Mouse (Mus musculus): ENCODE data around the gene Lin7a. TPM values are rescaled to one million over a fixed set of nuclear protein-coding genes. Genes with fewer than 3 reads are reported as not detected.
"Not testable (repeated sequence)": the region's sequence is repeated elsewhere in the genome, so short reads cannot be mapped to it uniquely, and the experiment has no call there.

Gene Lin7a
- polyA plus RNA-seq, 1 experiment from 2014 or later: 1.3 TPM

DNA sequence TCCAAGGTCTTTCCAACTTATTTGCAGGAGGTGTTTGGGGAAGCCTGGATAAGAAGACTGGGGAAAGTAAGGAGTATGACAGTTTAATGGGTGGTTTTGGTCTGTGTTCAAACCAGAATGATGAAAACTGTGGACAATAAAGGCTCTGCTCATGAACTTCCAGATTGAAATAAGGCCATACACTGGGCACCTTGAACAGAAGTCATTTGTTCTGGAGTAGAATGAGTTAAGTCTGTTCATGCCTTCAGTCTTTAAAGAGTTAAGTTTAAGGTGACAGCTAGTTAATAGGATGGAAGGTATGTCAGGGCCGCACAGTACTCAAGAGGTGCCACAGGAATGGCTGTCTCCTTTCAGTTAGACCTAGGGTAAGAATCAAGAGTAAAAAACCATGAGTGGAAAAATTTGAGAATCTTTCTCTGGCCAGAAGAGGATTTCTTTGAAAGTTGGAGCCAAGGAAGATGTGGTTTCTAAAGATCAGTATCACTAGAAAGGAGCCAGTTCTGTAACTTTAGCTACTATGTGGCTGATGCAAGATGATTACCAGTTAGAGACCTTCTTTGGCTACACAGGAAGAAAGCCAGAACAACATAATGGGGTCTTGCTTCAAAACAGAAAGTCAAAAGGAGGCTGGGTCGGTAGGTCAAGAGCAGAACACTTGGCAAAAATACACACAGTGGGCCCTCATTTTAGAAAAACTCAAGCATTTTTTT lies 33.2 kb upstream of the Lin7a start:
- H3K27ac ChIP-seq (replicated peaks): no peak overlapping the region
- 52% methylated on average over 2 of the region's 2 CpGs for WGBS (ENCODE audit: insufficient replicate concordance)
- ATAC-seq (ENCODE audit: insufficient read depth): no peak
- no peaks in the 10 kb centered on the region for H3K36me3 ChIP-seq (replicated peaks)
- no peaks in the 10 kb centered on the region for H3K4me1 ChIP-seq (replicated peaks)
- no peak overlapping the region for H3K4me3 ChIP-seq (replicated peaks)
- H3K9ac ChIP-seq: no peak overlapping the region
- no peaks in the 10 kb centered on the region for H3K9me3 ChIP-seq (replicated peaks)
- no peak overlapping the region for H3K4me2 ChIP-seq
- no peaks in the 10 kb centered on the region for H3K27me3 ChIP-seq

DNA sequence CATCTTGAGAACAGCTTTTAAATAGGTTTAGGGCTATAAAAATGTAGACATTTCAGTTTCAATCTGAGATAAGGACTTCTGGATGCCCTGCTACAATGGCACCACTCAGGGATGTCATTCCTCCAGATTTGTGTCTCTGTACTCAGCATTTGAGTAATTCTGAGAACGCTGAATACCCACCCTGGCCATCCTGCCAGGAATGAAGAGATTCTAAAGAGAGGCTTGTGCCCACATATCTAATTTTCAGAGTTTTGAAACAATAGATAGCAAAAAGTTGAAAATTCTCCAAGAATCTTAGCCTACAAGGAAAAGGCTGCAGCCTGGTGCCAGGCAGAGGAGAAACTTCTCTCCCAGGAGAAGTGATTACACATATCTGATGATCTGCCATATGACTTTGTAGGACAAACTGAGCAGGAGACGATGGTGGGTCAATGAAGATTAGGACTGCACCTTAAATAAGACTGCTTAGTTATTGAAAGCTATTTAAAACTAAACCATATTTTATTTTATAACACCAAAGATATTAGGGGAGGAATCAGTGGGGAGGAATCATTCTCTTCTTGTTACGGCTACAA lies 32.5 kb upstream of the Lin7a start:
- Histone ChIP-seq H3K9me3 (replicated peaks) (no peaks in the 10 kb centered on the region), H3K27ac (replicated peaks) (no peak overlapping the region), H3K4me2 (no peak overlapping the region), H3K27me3 (no peaks in the 10 kb centered on the region), H3K36me3 (replicated peaks) (no peaks in the 10 kb centered on the region), H3K4me1 (replicated peaks) (no peaks in the 10 kb centered on the region), H3K4me3 (replicated peaks) (no peak overlapping the region), H3K9ac (no peak overlapping the region)
- no peak for ATAC-seq (ENCODE audit: insufficient read depth)
- WGBS (ENCODE audit: insufficient replicate concordance): 51% methylated on average over 3 of the region's 3 CpGs

DNA sequence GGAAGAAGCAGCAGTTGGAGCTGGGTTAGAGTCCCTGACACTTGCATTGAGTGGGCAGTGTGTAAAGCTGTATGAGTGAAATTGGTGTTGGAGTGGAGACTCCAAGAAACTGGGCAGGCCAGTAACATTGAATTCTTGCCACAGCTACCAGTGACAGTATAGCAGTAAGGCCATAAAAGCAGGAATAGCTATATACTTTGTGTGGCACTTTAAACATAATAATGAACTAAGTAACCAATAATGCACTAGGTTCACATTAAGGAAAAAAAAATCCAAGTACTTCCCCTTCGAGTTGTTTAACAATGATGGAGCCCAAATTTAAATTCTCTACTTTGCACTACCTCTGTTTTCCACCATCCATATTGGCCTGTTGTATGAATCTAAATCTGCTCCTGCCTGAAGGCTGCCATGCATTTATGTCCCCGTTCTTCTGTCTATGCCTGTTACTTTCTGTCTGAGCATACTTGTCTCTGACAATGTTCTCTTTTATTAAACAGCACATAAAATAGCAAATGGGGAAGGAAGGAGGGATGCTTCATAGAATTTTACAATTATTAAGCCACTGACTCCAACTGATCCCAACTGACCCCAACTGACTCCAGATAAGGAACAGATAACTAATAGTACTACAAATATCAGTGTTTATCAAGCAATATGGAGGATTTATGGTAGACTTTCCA lies 31.7 kb upstream of the Lin7a start:
- ATAC-seq (ENCODE audit: insufficient read depth): no peak
- Histone ChIP-seq H3K36me3 (replicated peaks) (no peaks in the 10 kb centered on the region), H3K27ac (replicated peaks) (no peak overlapping the region), H3K4me3 (replicated peaks) (no peak overlapping the region), H3K4me2 (no peak overlapping the region), H3K9ac (no peak overlapping the region), H3K27me3 (no peaks in the 10 kb centered on the region), H3K9me3 (replicated peaks) (no peaks in the 10 kb centered on the region), H3K4me1 (replicated peaks) (no peaks in the 10 kb centered on the region)
- WGBS (ENCODE audit: insufficient replicate concordance): 51% methylated on average over 2 of the region's 2 CpGs

DNA sequence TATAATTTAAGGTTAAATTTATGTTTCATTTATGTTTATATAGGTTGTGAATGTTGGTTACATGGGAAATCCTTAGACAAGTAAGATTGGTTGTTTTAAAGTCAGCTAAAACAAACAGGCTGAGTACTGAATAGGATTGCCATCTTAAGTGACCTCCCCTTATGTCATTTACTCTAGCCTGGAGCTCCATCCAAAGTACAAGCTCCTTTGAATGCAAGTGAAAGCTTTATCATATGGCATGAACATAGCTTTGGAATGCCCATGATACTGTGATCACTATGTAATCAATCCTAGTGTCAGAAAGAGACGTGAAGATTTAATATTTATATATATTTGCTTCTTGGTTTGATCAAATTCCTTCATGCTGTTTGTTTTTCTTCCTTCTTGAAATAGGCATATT lies 31.0 kb upstream of the Lin7a start:
- ATAC-seq (ENCODE audit: insufficient read depth): no peak
- WGBS (ENCODE audit: insufficient replicate concordance): 57% methylated on average over 1 of the region's 1 CpGs
- no peaks in the 10 kb centered on the region for H3K36me3 ChIP-seq (replicated peaks)
- H3K27me3 ChIP-seq: no peaks in the 10 kb centered on the region
- H3K4me2 ChIP-seq: no peak overlapping the region
- no peak overlapping the region for H3K9ac ChIP-seq
- no peaks in the 10 kb centered on the region for H3K4me1 ChIP-seq (replicated peaks)
- H3K9me3 ChIP-seq (replicated peaks): no peaks in the 10 kb centered on the region
- no peak overlapping the region for H3K27ac ChIP-seq (replicated peaks)
- H3K4me3 ChIP-seq (replicated peaks): no peak overlapping the region

DNA sequence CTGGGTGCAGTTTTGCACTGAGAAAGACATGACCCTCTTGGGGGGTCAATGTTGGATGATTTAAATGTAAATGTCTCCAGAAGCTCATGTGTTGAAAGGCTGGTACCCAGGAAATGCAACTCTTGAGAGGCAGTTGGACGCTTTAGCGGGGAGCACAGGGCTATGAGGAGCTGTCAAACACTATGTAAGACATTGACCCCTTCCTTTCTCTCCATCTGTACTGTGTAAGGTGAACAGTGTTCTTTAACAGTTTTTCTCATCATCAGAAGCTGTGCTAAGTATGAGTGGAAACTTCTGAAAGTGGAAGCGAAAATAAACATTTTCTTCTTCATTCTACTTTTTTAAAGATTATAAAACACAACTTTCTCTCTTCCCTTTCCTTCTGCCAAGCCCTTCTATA lies 30.5 kb upstream of the Lin7a start:
- no peaks in the 10 kb centered on the region for H3K9me3 ChIP-seq (replicated peaks)
- H3K27ac ChIP-seq (replicated peaks): no peak overlapping the region
- no peaks in the 10 kb centered on the region for H3K36me3 ChIP-seq (replicated peaks)
- H3K4me2 ChIP-seq: no peak overlapping the region
- no peak for ATAC-seq (ENCODE audit: insufficient read depth)
- H3K27me3 ChIP-seq: no peaks in the 10 kb centered on the region
- H3K4me1 ChIP-seq (replicated peaks): no peaks in the 10 kb centered on the region
- WGBS (ENCODE audit: insufficient replicate concordance): 59% methylated on average over 3 of the region's 3 CpGs
- no peak overlapping the region for H3K4me3 ChIP-seq (replicated peaks)
- H3K9ac ChIP-seq: no peak overlapping the region

DNA sequence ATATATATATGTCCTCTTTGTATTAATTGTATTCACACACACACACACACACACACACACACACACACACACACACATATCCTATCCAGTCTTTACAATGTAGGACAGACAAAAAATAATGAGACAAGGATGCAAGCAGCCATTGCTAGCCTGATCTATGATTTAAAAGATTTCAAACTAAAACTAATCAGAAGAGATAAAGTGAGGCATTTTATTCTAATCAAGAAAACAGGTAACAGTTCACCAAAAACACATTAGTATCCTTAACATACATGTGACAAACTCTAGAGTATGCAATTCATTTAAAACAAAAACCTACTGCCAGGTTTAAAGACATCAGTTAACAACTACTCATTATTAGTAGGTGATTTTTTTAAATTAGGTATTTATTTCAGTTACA lies 30.1 kb upstream of the Lin7a start:
- H3K9ac ChIP-seq: no peak overlapping the region
- H3K4me1 ChIP-seq (replicated peaks): no peaks in the 10 kb centered on the region
- no peak overlapping the region for H3K4me3 ChIP-seq (replicated peaks)
- no peak for ATAC-seq (ENCODE audit: insufficient read depth)
- H3K27me3 ChIP-seq: no peaks in the 10 kb centered on the region
- no peaks in the 10 kb centered on the region for H3K9me3 ChIP-seq (replicated peaks)
- H3K4me2 ChIP-seq: no peak overlapping the region
- H3K27ac ChIP-seq (replicated peaks): no peak overlapping the region
- H3K36me3 ChIP-seq (replicated peaks): no peaks in the 10 kb centered on the region

DNA sequence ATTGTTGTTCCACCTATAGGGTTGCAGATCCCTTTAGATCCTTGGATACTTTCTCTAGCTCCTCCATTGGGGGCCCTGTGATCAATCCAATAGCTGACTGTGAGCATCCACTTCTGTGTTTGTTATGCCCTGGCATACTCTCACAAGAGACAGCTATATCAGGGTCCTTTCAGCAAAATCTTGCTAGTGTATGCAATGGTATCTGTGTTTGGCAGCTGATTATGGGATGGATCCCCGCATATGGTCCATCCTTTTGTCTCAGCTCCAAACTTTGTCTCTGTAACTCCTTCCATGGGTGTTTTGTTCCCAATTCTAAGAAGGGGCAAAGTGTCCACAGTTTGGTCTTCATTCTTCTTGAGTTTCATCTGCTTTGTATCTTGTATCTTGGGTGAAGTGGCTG lies 29.5 kb upstream of the Lin7a start:
- 43% methylated on average over 1 of the region's 1 CpGs for WGBS (ENCODE audit: insufficient replicate concordance)
- not testable (repeated sequence) for H3K9me3 ChIP-seq (replicated peaks); H3K9ac ChIP-seq; H3K36me3 ChIP-seq (replicated peaks); ATAC-seq (ENCODE audit: insufficient read depth); H3K4me3 ChIP-seq (replicated peaks); H3K27me3 ChIP-seq; H3K4me2 ChIP-seq; H3K4me1 ChIP-seq (replicated peaks); H3K27ac ChIP-seq (replicated peaks)

DNA sequence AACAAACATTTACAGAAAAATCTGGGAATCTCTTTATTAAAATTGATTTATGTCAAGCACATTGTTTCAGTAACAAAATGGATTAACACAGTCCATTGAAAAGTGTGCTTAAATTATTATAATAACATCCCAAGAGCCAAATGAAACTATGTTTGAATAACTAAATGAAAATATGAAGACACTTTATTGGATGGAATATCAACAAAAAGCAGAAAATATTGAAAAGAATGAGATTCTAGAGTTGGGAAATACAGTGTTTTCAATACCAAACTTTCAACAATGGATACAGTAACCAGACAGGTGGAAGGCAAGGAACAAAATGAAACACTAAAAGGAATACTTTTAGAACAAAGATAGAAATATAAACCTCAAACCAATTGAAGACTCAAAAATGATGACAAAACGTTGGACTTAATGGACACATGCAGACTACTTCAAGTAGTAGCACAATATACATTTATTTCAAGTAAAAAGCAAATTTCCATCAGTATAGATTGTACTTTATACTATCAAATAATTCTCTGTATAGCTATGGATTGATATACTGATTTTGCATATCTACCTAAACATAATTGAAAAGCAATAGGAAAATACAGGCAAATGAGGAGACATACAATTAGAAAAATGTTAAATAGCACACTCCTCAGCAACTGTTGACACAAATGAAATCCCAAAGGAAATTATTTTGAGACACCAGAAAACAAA lies 28.6 kb upstream of the Lin7a start:
- no peak overlapping the region for H3K27ac ChIP-seq (replicated peaks)
- H3K9ac ChIP-seq: no peak overlapping the region
- H3K4me1 ChIP-seq (replicated peaks): no peaks in the 10 kb centered on the region
- no peaks in the 10 kb centered on the region for H3K36me3 ChIP-seq (replicated peaks)
- H3K9me3 ChIP-seq (replicated peaks): no peaks in the 10 kb centered on the region
- H3K4me2 ChIP-seq: no peak overlapping the region
- no peak for ATAC-seq (ENCODE audit: insufficient read depth)
- 37% methylated on average over 1 of the region's 1 CpGs for whole genome bisulfite sequencing (ENCODE audit: insufficient replicate concordance)
- H3K27me3 ChIP-seq: no peaks in the 10 kb centered on the region
- H3K4me3 ChIP-seq (replicated peaks): no peak overlapping the region

DNA sequence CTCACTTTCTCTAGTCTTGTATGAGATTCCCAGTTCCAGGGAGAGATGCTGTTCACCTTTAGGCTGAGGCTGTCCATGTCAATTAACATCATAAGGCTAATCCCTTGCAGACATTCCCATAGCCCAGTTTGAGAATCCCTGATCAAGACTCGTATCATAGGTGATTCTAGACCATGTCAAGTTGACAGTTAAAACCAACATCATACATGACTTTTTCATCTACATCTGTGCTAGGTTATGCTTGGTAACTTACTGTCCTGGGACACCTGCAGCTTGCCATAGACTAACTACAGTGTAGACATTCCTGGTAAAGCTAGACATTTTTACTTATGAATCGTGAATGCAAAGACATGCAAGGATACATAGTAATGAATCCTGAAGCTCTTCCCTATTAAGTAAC lies 27.3 kb upstream of the Lin7a start:
- WGBS (ENCODE audit: insufficient replicate concordance): 43% methylated on average over 2 of the region's 2 CpGs
- Histone ChIP-seq H3K4me2 (no peak overlapping the region), H3K36me3 (replicated peaks) (no peaks in the 10 kb centered on the region), H3K4me1 (replicated peaks) (no peaks in the 10 kb centered on the region), H3K27ac (replicated peaks) (no peak overlapping the region), H3K27me3 (no peaks in the 10 kb centered on the region), H3K9ac (no peak overlapping the region), H3K9me3 (replicated peaks) (no peaks in the 10 kb centered on the region), H3K4me3 (replicated peaks) (no peak overlapping the region)
- no peak for ATAC-seq (ENCODE audit: insufficient read depth)

DNA sequence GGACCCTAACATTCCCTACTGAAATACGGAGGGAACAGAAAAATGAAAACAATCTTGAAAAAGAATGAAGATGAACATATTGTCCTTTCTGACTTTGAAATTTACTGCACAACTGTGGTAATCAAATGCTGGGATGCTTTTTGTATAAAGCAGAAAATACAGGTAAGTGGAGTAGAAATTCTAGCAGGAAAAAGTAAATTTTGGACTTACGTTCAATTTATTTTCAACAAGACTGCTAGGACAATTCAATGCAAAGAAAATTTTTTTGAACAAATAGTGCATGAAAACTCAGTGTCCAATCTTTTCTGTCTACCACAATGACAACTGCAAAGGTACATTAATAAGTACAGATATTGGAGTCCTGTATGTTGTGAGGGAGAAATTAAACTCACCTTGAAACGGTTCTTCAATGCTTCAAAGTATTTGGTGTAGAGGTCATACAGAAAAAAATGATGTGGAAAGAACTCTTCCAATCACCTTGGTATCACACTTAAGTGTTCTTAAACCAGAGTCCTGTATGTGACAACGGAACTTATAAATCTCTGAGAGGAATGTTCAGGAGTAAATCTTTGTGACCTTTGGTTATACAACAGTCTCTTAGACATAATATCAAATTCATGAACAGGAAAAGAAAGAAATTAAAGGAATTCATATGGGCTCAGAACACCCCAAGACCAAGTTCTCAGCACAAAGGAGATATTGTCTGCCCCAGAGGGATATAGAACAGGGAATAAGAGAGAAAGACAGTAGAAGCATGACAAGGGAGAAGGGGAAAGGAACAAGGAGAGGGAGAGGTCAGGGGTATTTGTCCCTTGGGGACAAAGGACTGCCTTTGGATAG lies 26.6 kb upstream of the Lin7a start:
- no peak overlapping the region for H3K9ac ChIP-seq
- no peaks in the 10 kb centered on the region for H3K27me3 ChIP-seq
- WGBS (ENCODE audit: insufficient replicate concordance): 69% methylated on average over 4 of the region's 4 CpGs
- ATAC-seq (ENCODE audit: insufficient read depth): no peak
- H3K4me1 ChIP-seq (replicated peaks): no peaks in the 10 kb centered on the region
- H3K27ac ChIP-seq (replicated peaks): no peak overlapping the region
- H3K9me3 ChIP-seq (replicated peaks): no peaks in the 10 kb centered on the region
- no peaks in the 10 kb centered on the region for H3K36me3 ChIP-seq (replicated peaks)
- H3K4me2 ChIP-seq: no peak overlapping the region
- H3K4me3 ChIP-seq (replicated peaks): no peak overlapping the region

DNA sequence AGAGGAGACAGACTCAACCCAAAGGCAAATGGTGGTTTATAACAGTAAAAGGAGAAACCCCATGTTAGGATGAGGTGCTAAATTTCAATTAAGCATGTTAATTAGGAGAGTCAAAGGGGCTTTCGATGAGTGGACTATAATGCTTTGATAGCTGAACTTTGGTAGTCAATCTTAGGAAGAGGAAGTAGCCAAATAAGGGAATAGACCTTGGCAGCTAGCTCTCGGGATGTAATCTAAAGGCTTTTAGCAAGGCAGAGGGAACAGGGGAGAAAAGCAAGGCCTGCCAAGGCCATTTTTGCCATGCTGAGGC lies 26.0 kb upstream of the Lin7a start:
- Histone ChIP-seq H3K4me2 (no peak overlapping the region), H3K9me3 (replicated peaks) (no peaks in the 10 kb centered on the region), H3K36me3 (replicated peaks) (no peaks in the 10 kb centered on the region), H3K4me1 (replicated peaks) (no peaks in the 10 kb centered on the region), H3K4me3 (replicated peaks) (no peak overlapping the region), H3K27me3 (no peaks in the 10 kb centered on the region), H3K9ac (no peak overlapping the region), H3K27ac (replicated peaks) (no peak overlapping the region)
- no peak for ATAC-seq (ENCODE audit: insufficient read depth)
- WGBS (ENCODE audit: insufficient replicate concordance): 21% methylated on average over 2 of the region's 2 CpGs

All from liver, embryonic 15.5 days (tissue).